Mouse (Mus musculus) CH12.LX (cell line): ENCODE measurements around the gene Bend3. TPM values are rescaled to one million over a fixed set of nuclear protein-coding genes. Genes with fewer than 3 reads are reported as not detected.

Source experiments
- DNase-seq: peaks from one replicate; pipeline ENCODE4 v3.0.0-alpha.2; 2013; ENCODE audit errors: extremely low read depth
- H3K27ac ChIP-seq: 2 replicates; pipeline ENCODE4 v1.5.1; 2012; ENCODE audit warnings: low read depth, mild to moderate bottlenecking, control low read depth, moderate library complexity; ENCODE audit not compliant: insufficient read depth
- H3K27me3 ChIP-seq: replicated peaks from 2 replicates; pipeline ENCODE3; 2012; ENCODE audit warnings: inconsistent platforms
- H3K36me3 ChIP-seq, 2 experiments: replicated peaks in 1 of 2; 2 replicates each; pipeline versions ENCODE3 to v1.6.1; 2012; ENCODE audit warnings: inconsistent platforms in 1 of 2, low read length in 1 of 2, mild to moderate bottlenecking in 1 of 2, mixed read lengths in 1 of 2, moderate library complexity in 1 of 2; ENCODE audit not compliant: control insufficient read depth in 1 of 2, insufficient read depth in 1 of 2
- H3K4me1 ChIP-seq, 2 experiments: 2 replicates each; pipeline ENCODE4 v1.6.1; 2012; ENCODE audit warnings: inconsistent platforms in 1 of 2, moderate library complexity in 1 of 2; ENCODE audit not compliant: insufficient read depth in 2 of 2, control insufficient read depth in 1 of 2
- H3K4me2 ChIP-seq: 2 replicates; pipeline ENCODE4 v1.6.1; 2012; ENCODE audit warnings: low read depth, mild to moderate bottlenecking, control low read depth; ENCODE audit not compliant: poor library complexity, insufficient read depth, severe bottlenecking
- H3K4me3 ChIP-seq, 3 experiments: fragments of 150-350 bp in 1 of 3; sonication (generic) in 1 of 3; replicated peaks in 1 of 3; 2 replicates each; pipeline versions ENCODE3 to v1.5.1; 2011 to 2012; ENCODE audit warnings: low read depth in 2 of 3, low read length in 2 of 3, mild to moderate bottlenecking in 2 of 3, moderate library complexity in 2 of 3, control low read depth in 1 of 3, improper control_type of control experiment in 1 of 3, inconsistent platforms in 1 of 3, mixed read lengths in 1 of 3; ENCODE audit not compliant: poor library complexity in 1 of 3
- H3K79me2 ChIP-seq: replicated peaks from 2 replicates; pipeline ENCODE4 v1.6.1; 2012; ENCODE audit warnings: mild to moderate bottlenecking, moderate library complexity; ENCODE audit not compliant: control insufficient read depth, poor library complexity, insufficient read depth, severe bottlenecking; ENCODE audit errors: extremely low read depth
- H3K9ac ChIP-seq: 2 replicates; pipeline ENCODE4 v1.6.1; 2012; ENCODE audit warnings: low read depth, mild to moderate bottlenecking, control low read depth, moderate library complexity; ENCODE audit not compliant: insufficient read depth
- H3K9me3 ChIP-seq: replicated peaks from 2 replicates; pipeline ENCODE3; 2012; ENCODE audit warnings: low read length, inconsistent platforms, mixed read lengths
- BHLHE40 ChIP-seq: IDR thresholded peaks from 2 replicates; pipeline ENCODE4 v1.6.1; 2011; ENCODE audit warnings: mild to moderate bottlenecking, low read depth, low read length, improper control_type of control experiment
- CHD2 ChIP-seq: IDR thresholded peaks from 2 replicates; pipeline ENCODE4 v1.6.1; 2011; ENCODE audit warnings: low read length, improper control_type of control experiment
- CTCF ChIP-seq, 2 experiments: IDR thresholded peaks in 1 of 2; conservative IDR thresholded peaks in 1 of 2; 2 replicates each; pipeline ENCODE4 v1.5.1; 2011 to 2012; ENCODE audit warnings: low read depth in 2 of 2, low read length in 2 of 2, improper control_type of control experiment in 1 of 2, inconsistent platforms in 1 of 2, mild to moderate bottlenecking in 1 of 2, moderate library complexity in 1 of 2
- EP300 ChIP-seq: IDR thresholded peaks from 2 replicates; pipeline ENCODE4 v1.6.1; 2011; ENCODE audit warnings: low read length, improper control_type of control experiment
- GABPA ChIP-seq: IDR thresholded peaks from 2 replicates; pipeline ENCODE4 v1.6.1; 2012; ENCODE audit warnings: low read depth, low read length, improper control_type of control experiment, inconsistent platforms; ENCODE audit not compliant: insufficient replicate concordance
- HCFC1 ChIP-seq: IDR thresholded peaks from 2 replicates; pipeline ENCODE4 v1.6.1; 2012; ENCODE audit warnings: low read depth, mild to moderate bottlenecking, inconsistent platforms, low read length, improper control_type of control experiment
- MAFK ChIP-seq: IDR thresholded peaks from 2 replicates; pipeline ENCODE4 v1.6.1; 2011; ENCODE audit warnings: low read length, improper control_type of control experiment; ENCODE audit not compliant: insufficient replicate concordance
- MXI1 ChIP-seq: IDR thresholded peaks from 2 replicates; pipeline ENCODE4 v1.6.1; 2011; ENCODE audit warnings: mild to moderate bottlenecking, low read depth, low read length, improper control_type of control experiment
- NELFE ChIP-seq: IDR thresholded peaks from 2 replicates; pipeline ENCODE4 v1.6.1; 2011; ENCODE audit warnings: low read depth, low read length, improper control_type of control experiment
- POLR2A ChIP-seq: IDR thresholded peaks from 2 replicates; pipeline ENCODE4 v1.6.1; 2011; ENCODE audit warnings: low read depth, mild to moderate bottlenecking, improper control_type of control experiment, low read length
- POLR2AphosphoS2 ChIP-seq: IDR thresholded peaks from 2 replicates; pipeline ENCODE4 v1.6.1; 2011; ENCODE audit warnings: low read depth, low read length, improper control_type of control experiment
- RAD21 ChIP-seq: IDR thresholded peaks from 2 replicates; pipeline ENCODE4 v1.6.1; 2011; ENCODE audit warnings: low read depth, mild to moderate bottlenecking, low read length, improper control_type of control experiment, moderate library complexity
- RCOR1 ChIP-seq: conservative IDR thresholded peaks from 2 replicates; pipeline ENCODE4 v1.6.1; 2012; ENCODE audit warnings: low read depth, mild to moderate bottlenecking, inconsistent platforms, low read length, improper control_type of control experiment
- SMC3 ChIP-seq: IDR thresholded peaks from 2 replicates; pipeline ENCODE4 v1.6.1; 2011; ENCODE audit warnings: low read depth, low read length, improper control_type of control experiment
- UBTF ChIP-seq: IDR thresholded peaks from 2 replicates; pipeline ENCODE4 v1.6.1; 2012; ENCODE audit warnings: low read depth, mild to moderate bottlenecking, inconsistent platforms, low read length, improper control_type of control experiment, moderate library complexity
- ZC3H11A ChIP-seq: IDR thresholded peaks from 2 replicates; pipeline ENCODE4 v1.6.1; 2012; ENCODE audit warnings: low read depth, mild to moderate bottlenecking, inconsistent platforms, low read length, improper control_type of control experiment
- ZKSCAN1 ChIP-seq: IDR thresholded peaks from 2 replicates; pipeline ENCODE4 v1.6.1; 2012; ENCODE audit warnings: low read depth, inconsistent platforms, low read length, improper control_type of control experiment, borderline replicate concordance
- ZNF384 ChIP-seq: IDR thresholded peaks from 2 replicates; pipeline ENCODE4 v1.6.1; 2012; ENCODE audit warnings: low read depth, low read length, improper control_type of control experiment, inconsistent platforms
- dilution Hi-C: fragments of 300-500 bp; cut with MboI; formaldehyde crosslinking; loops from 2 replicates; pipeline ENCODE4 v1.14.3; 2020; ENCODE audit warnings: low sequenced_read_pairs; ENCODE audit not compliant: extremely low pct_unique_long_range_greater_than_20kb, extremely low pct_ligation_motif_present
- in situ Hi-C: fragments of 300-500 bp; cut with MboI; formaldehyde crosslinking; loops from 3 replicates; pipeline ENCODE4 v1.14.3; 2019; ENCODE audit warnings: low sequenced_read_pairs, low pct_ligation_motif_present, low pct_unique_long_range_greater_than_20kb, mixed read lengths
- polyA plus RNA-seq: library from polyadenylated mRNA; unstranded; fragments of >175 nt; gene quantifications from 2 replicates; pipeline ENCODE4 v1.2.1, GENCODE M21; 2012; ENCODE audit warnings: low read depth; ENCODE audit not compliant: insufficient read length
- total RNA-seq, 2 experiments: library from RNA; depleted of rRNA; stranded (reverse); fragments of 300-350 nt in 1 of 2; fragments of >200 nt in 1 of 2; gene quantifications; 2 replicates each; pipeline ENCODE4 v1.2.3; 2012 to 2014

Gene Bend3
- total and polyA plus RNA-seq, 3 experiments, result 7.4 to 18.9 (median 8.7) TPM

DNA sequence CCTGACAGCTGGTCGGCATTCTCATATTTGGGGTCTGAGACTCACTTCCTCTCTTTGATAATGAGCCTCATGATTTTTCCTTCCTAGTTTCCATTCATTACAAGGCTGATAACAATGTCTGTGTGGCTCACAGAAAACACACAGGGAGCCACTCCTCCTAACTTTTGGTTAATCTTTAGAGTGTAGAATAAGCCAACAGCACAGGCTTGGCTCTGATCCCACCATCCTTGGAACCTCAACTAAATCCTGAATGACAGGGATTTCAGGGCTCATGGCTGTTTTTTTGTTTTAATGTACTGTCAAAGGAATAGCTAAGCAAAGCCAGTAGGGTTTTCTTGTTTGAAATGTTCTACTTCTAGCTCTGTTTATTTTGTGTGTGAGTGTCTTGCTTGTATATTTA lies 55.8 kb downstream of the Bend3 start:
- dilution Hi-C loops, result no loop called here

DNA sequence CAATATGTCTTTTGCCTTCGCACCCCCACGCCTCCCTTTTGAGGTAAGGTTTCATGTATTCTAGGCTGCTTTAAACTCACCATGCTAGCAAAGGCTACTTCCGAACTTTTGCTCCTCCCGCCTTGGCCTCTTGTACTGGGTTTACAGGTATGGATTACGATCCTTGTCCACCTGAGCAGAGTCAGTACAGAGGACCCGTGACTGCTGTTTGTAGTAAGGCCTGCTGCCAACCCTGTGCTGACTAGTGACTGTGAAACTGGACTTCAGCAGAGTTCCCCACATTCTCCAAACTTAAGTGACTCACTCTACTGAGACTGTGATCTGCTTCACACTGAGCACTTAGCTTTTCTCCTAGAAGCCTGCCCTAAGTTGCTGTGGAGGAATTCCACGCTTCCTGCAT lies 59.0 kb downstream of the Bend3 start:
- Histone ChIP-seq H3K4me1 (peaks cover 6 to 20% of the 10 kb centered on the region in 2 experiments; a peak in 3 of 4 replicates), H3K27me3 (no peaks in the 10 kb centered on the region), H3K4me3 (no peak overlapping the region), H3K4me2 (no peak overlapping the region), H3K27ac (no peak overlapping the region), H3K9ac (no peak overlapping the region), H3K9me3 (no peaks in the 10 kb centered on the region), H3K79me2 (peaks cover 2% of the 10 kb centered on the region; the same call in 1 of the 2 replicates), H3K36me3 (peaks cover 7 to 47% of the 10 kb centered on the region in 2 experiments)
- TF ChIP-seq RCOR1 (no peak), SMC3 (no peak), ZNF384 (no peak), MXI1 (no peak), BHLHE40 (no peak), UBTF (no peak), CTCF (conservative IDR thresholded peaks at IDR 0.05 in 1 of 2, IDR thresholded peaks at IDR 0.05 in 1 of 2; ENCODE audit: low read depth in 2 of 2, low read length in 2 of 2) (no peak), RAD21 (no peak), HCFC1 (no peak), NELFE (no peak), ZKSCAN1 (no peak), POLR2AphosphoS2 (no peak)
- dilution Hi-C loops, result no loop called here
- in situ Hi-C loops, result no loop called here
- no peak for DNase-seq

More for the DNA sequence above, 55.8 kb downstream of the Bend3 start:
- DNase-seq, result no peak
- Histone ChIP-seq H3K4me2 (no peak overlapping the region), H3K4me3 (no peak overlapping the region), H3K9me3 (no peaks in the 10 kb centered on the region), H3K9ac (no peak overlapping the region), H3K27me3 (no peaks in the 10 kb centered on the region), H3K27ac (no peak overlapping the region), H3K79me2 (peaks cover under 1% of the 10 kb centered on the region; the same call in 1 of the 2 replicates), H3K36me3 (peaks cover 24 to 77% of the 10 kb centered on the region in 2 experiments), H3K4me1 (peaks cover 2 to 16% of the 10 kb centered on the region in 2 experiments; a peak in 2 of 4 replicates)
- TF ChIP-seq POLR2A (no peak), CHD2 (no peak), GABPA (no peak), HCFC1 (no peak), ZKSCAN1 (no peak), EP300 (no peak), ZC3H11A (no peak), BHLHE40 (no peak), MAFK (no peak)
- in situ Hi-C loops, result loop anchor here (5.0 kb wide), 1 partner anchor 52 kb away; no protein-coding TSS in a partner anchor
